Mouse (Mus musculus) gastrocnemius, postnatal 14 days (tissue): ENCODE results near the gene Dazap2. TPM values are rescaled to one million over a fixed set of nuclear protein-coding genes. Genes with fewer than 3 reads are reported as not detected.

ENCODE experiments used
- DNase-seq: peaks from one replicate; pipeline ENCODE4 v3.0.0; 2021; ENCODE audit warnings: mixed read lengths
- intact Hi-C: fragments of 180-260 bp; cut with DNase I; formaldehyde crosslinking; loops from one replicate; pipeline ENCODE4 v1.15.1; 2025; ENCODE audit warnings: low total_unique reads
- microRNA-seq, 2 experiments: library from miRNA; unstranded; fragments of <30 nt; microRNA quantifications; one replicate each; pipeline ENCODE4 v1.2.0; 2021
- total RNA-seq, 2 experiments: library from RNA; stranded (reverse); gene quantifications; 2 replicates each; pipeline ENCODE4 v1.2.3; 2021

Gene Dazap2
- total RNA-seq, 2 experiments from 2014 or later, result 58.7 to 62.1 TPM

DNA sequence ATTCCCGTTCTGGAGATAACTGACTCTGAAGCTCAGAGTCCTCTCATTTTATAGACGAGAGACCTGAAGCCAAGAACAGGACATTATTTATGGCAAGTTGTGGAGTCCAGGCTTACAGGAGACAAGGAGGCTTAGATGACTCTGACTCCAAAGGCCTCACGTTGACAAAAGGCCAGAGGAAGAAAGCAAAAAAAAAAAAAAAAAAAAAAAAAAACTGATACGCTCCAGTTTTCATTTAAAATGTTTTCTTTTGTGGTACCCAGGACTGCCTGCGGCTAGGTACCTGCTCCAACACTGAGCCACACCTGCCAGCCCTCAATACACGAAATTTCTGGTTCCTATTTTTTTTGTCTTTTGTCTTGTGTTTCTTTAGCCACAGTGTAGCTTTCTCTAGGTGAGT is 52.3 kb downstream of the Dazap2 start:
- intact Hi-C loops, result no loop called here
- DNase-seq, result no peak

DNA sequence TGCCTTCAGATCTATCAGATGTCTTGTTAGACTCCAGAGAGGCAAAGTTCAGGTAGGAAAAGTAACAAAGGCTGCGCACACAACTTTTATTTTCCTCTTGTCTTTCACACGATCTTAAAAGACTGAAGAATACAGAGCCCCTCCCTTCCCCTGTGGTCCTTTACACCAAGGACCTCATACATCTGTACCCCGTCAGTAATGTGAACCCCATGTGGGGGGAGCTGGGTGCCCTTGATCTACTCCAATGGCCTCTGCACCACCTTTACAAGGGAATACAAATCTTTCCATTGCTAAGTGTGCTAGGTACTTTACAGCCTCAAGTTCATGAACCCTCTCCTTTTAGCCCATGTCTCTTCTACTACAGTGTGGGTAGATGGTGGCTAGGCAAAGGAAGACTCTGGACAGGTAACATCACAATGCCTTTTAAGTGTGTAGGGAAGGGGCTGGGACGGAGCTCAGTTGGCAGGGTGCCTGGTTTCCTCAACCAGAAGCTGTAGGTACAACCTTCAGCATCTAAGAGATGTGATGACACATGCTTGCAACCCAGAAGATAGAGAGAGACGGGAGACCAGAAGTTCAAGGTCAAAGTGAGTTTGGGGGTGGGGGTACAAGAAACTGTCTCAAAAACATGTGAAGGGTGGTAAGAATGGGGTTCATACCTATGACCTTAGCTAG is 52.9 kb downstream of the Dazap2 start:
- intact Hi-C loops, result no loop called here

DNA sequence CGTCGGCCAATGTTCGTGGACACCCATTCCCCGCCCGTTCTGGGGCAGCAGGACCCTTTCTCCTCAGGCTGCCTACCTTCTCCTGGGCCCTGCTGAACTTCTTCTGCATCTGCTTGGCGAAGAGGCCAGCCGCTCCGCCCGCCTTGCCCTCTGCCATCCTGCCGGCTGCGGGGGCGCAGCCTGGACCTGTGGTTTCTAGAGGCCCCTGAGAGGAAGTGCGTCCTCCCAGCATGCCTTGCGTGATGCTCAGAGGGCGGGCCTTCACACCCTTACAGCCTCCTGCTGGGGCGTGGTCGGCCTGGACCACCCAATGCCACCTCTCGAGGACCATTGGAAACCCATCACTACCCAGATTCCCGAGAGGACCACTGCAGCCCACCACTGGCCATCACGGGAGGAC is 54.2 kb downstream of the Dazap2 start, which contains the start of gene Bin2:
Gene Bin2 (minus strand): TSS at position 217 of the 400 bp plus-strand sequence.
- intact Hi-C loops, result no loop called here
- no peak for DNase-seq

More for the DNA sequence above, 52.9 kb downstream of the Dazap2 start:
- no peak for DNase-seq

DNA sequence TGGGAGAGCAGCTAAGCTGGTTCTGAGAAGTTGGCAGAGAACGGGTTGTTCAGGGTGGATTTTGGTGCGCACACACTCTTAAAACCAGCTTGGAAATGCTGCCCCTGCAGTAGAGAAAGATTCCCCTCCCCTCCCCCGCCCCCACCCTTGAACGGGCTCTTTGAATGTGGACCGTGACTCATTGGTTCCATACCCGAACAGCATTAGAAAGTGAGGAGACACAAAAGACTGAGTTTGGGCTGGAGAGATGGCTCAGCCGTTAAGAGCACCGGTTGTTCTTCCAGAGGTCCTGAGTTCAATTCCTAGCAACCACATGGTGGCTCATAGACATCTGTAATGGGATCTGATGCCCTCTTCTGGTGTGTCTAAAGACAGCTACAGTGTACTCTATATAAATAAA is 54.9 kb downstream of the Dazap2 start:
- intact Hi-C loops, result no loop called here
- no peak for DNase-seq

Small RNA genes lying within 50 kb of the gene (microRNA-seq; reads per million reads assigned to microRNA genes)
- gene Mir6961, result 0 reads per million in 2 experiments

Other genes with a start within 250 kb of the Dazap2 start
- not detected for gene Gm5475, start 193.2 kb upstream of the Dazap2 start, total RNA-seq
- gene Slc11a2, start 190.3 kb upstream of the Dazap2 start, total RNA-seq, result 10 to 100 TPM; 32.3 to 34.8 TPM
- 10 to 100 TPM in 1 of 2 experiments, 1 to 10 TPM in 1; 9.2 to 10.5 TPM for gene Letmd1, start 146.3 kb upstream of the Dazap2 start, total RNA-seq
- 1 to 10 TPM; 1.9 to 2.9 TPM for gene Csrnp2, start 119.9 kb upstream of the Dazap2 start, total RNA-seq
- 10 to 100 TPM in 1 of 2 experiments, 1 to 10 TPM in 1; 9.6 to 11.6 TPM for gene Tfcp2, start 63.3 kb upstream of the Dazap2 start, total RNA-seq
- 1 to 10 TPM; 7.6 to 9.7 TPM for gene Pou6f1, start 15.4 kb upstream of the Dazap2 start, total RNA-seq
- gene Smagp, start 21.6 kb downstream of the Dazap2 start, total RNA-seq, result 1 to 10 TPM; 6.0 to 6.4 TPM
- gene Bin2, start 54.2 kb downstream of the Dazap2 start, total RNA-seq, result under 1 TPM; 0.53 to 0.89 TPM
- not detected for gene Cela1, start 72.6 kb downstream of the Dazap2 start, total RNA-seq
- gene Galnt6, start 114.0 kb downstream of the Dazap2 start, total RNA-seq, result under 1 TPM; 0.18 to 0.33 TPM
- 1 to 10 TPM; 2.0 to 6.0 TPM for gene Slc4a8, start 146.4 kb downstream of the Dazap2 start, total RNA-seq